Mouse (Mus musculus): ENCODE data around the gene Pde4d. TPM values are rescaled to one million over a fixed set of nuclear protein-coding genes. Genes with fewer than 3 reads are reported as not detected.

Gene Pde4d
- total RNA-seq, 2 experiments from 2014 or later = 72.4 to 79.0 TPM

DNA sequence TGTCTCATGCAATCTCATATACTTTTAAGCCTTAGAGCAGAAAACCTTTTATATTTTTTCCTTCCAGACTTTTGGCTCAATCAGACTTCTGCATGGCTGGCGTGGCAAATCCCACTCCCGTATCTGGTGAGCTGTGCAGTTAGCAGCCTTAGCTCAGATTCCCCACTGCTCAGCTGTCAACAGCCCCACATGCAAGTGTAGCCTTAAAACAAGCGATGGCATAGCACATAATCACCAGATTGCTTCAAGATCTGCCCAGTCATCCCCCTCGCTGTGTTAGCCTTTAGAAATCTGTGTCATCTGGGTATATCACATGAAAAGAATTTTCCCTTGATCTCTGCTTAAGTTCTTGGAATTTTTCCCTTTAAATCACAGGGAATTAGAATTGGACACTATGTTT lies 686.7 kb downstream of the Pde4d start:
- peak in 1 of 2 experiments; percentile 24 for DNase-seq (ENCODE audit: low spot score in 2 of 2)

DNA sequence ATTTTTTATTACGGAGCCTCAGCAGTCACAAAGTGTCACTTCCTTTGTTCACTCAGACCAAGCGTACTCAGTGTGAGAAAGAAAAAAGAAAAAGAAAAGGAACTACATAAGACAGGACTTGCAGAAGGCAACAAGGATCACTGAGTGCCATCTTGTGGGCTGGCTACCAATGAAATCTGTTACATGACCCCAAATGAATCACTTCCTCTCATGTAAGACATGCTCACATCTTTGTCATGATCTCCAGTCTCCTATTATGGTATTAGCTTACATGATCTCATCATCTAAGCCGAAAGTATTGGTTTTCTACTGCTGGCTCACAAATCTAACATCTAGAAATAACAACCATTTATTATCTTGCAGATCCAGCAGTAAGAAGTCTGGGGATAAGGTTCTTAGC lies 709.0 kb downstream of the Pde4d start:
- no peak for DNase-seq (ENCODE audit: low spot score in 2 of 2)

DNA sequence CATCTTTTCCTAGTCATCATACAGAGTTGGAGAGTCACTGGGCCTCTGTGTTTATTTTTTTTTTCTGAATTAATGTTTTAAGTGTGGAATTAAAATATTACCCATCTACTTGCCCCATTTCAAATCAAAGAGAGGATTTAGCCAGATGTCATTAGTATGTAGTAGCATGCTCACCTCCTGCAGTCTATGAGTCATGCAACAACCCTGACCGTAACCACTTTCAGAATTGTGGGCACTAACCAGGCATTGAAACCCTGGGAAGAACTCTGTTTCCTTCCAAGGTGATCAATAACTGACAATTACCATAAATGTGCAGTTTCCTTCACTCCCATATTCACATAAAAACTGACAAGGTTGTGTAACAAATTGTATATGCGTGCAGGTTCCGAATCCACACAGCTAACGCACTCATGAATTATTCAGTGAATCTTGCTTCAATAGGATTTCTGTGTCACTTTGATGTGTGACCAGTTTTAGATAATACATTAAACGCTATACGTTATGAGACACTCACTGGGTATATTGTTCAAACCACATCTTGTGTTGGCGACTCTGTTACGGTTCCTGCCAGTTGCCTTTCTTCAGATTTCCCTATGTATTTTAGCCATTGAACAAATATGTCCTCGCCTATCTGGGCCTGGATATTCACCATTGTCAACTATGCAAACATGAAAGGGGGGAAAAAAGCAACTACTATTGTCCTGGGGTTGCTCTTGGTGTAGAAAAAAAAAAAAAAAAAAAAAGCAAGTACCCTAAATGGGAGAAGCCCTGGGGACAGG lies 719.0 kb downstream of the Pde4d start:
- DNase-seq (ENCODE audit: low spot score in 2 of 2) = no peak

DNA sequence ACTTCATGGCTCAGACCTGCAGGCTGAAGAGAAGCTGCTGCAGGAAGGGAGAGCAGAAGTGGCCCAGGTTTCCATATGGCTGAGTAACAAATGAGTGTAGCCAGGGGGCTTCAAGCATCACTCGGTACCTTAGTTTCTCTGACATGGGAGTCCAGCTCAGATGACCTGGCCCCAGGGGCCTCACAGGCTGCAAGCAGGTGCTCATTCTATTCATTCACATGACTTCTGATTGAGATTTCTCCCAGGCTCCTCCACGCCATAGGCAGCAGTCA lies 719.5 kb downstream of the Pde4d start:
- DNase-seq (ENCODE audit: low spot score in 2 of 2) = no peak

DNA sequence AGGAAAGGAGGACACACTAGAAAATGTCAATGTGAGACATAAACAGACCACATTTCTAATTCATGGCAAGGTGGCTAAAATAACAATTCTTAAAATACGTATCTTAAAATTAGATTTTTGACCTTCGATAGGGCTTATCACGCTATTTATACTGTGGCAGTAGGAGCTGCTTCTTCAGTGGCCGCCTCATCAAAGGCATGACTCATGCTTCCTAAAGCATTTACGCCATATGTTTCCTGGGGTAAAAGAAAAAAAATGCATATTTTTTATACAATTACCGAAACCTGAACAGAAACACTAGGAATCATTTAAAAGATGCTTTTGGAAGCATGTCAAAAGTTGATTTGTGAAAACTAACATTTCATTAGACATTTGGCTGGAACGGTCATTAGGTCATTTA lies 721.9 kb downstream of the Pde4d start:
- no peak for DNase-seq (ENCODE audit: low spot score in 2 of 2)

DNA sequence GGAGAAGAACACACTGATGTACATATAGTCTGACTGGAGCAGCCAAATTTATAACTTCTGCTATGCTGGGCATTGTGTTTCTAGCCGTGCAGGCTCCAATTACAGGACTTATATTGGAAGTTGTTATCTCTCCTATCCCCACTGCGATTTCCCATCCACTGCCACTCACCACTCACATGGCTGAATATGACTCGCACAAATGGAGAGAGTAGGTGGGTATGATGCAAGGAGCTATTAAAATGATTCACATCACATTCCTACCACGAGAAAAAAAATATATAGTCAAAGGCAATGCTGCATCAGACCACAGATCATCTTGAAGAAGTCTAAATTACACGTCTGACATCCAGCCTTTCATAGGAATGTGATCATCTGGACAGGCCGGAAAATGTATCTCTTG lies 725.5 kb downstream of the Pde4d start:
- no peak for DNase-seq (ENCODE audit: low spot score in 2 of 2)

DNA sequence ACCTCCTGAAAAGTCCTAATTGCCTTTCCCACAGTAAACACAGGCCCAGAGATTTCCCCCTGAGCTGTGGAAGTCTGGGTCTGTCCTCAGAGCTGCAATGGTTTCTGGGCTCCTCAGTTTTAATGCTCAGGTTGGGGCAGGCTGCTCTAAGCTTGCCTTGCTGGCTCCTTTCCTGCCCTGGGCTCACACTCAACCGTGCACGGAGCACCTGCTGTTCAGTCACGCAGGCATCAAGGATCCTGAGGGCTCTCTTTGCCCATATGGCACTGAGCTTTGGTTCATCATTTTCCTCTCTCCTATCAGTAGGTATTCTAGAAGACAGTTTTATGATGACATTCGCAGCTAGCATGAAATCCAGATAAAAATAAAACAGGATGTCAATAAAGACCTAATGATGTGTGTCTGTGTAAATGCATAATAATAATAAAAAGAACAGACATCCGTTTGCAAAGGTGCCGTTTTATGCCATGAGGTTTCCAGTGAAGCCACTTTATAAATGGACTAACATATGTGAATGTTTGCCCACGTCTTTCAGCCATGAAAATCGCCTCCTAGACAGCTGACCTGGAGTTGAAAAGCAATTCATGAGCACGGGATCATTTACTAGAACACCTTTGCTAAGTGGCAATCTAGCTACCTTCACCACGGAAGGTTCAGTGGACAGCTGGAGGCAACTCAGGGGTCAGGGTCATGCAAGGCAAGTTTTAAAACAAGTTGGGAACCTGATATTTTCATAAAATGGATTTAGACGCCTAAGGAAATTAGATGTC lies 726.3 kb downstream of the Pde4d start:
- DNase-seq (ENCODE audit: low spot score in 2 of 2) = no peak

DNA sequence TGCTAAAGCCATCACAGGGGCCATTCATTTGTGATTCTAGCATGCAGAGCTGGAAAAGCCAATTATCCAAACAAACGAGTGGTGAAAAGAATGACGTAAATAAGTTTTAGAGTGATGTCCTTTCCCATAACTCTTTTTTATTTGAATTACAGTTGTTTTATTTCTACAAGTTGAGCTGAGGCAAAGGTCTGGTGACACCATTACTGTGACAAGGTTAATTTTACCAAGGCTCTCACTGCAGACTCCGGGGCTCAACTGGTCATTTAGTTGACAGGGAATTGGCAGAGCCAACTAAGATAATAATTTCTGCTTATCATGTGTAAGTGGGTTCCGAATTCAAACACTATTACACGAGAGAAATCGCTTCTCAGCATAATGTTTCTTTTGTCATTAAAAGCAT lies 731.6 kb downstream of the Pde4d start:
- DNase-seq (ENCODE audit: low spot score in 2 of 2) = no peak

DNA sequence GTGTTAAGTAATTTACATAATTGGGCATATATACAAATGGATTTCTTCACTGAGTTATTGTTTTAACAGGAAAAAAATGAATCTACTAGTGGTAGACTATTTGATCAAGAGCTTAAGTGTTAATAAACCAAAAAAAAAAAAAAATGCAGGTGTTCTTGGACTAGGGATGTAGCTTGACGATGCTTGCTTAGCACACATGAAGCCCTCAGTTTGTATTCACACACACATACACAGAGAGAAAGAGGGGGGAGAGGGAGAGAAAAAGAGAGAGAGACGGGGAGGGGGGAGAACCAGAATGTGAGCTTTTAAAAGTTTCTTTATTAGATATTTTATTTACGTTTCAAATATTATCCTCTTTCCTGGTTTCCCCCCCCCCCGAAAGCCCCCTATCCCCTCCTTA lies 740.9 kb downstream of the Pde4d start:
- DNase-seq (ENCODE audit: low spot score in 2 of 2) = no peak

DNA sequence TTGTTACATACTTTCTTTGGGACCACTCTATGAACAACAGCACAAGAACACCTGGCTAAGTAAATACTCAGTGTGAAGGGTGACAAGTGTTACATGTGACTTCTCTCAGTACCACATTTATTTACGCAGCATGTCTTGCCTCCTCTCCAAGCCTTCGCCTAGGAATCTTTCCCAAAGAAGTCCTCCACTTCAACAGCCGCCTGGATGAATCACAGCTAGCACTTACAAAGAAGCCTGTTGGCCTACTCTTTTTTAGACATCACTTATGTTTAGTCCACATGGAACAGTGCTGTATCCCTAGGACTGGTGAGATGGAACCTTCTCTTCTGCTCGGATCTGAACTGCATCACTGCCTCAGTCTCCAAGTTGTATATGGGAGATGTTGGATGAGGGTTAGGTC lies 741.4 kb downstream of the Pde4d start:
- DNase-seq (ENCODE audit: low spot score in 2 of 2) = no peak

DNA sequence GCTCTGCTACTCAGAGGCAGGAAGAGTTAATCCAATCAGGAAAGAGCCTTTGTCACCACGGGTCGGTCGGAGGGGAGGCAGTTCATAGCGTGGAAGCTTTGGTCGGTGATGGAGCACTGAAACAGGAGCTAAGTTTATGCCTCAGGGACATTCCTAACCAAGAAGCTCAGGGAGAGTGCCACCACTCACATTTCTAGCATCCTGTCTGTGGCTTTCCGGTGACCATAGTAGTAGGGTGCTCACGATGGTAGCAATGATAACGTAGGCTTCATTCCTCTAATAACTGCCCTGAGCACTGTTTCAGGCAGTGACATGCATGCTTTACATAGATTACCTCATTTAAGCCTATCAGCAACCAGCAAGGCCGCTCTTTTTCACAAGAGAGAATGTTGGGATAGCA lies 755.8 kb downstream of the Pde4d start:
- DNase-seq (ENCODE audit: low spot score in 2 of 2) = no peak

DNA sequence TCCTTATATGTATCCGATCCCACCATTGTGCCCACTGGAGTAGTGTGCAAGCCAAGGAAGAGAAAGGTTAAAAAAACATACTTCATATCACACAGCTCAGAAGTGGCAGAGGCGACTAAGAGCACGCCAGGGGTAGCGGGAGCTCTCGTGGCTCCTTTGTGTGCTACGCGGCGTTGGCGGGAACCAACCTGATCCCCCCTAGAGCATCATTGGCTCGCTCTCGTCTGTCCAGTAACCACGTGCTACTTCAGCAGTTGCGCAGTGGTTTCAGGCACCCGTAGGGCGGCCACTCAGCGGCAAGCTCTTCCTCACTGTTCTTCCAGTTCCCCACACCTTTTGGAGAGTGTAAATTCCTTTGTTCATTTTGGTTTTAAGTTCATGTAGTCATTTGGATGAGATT lies 758.9 kb downstream of the Pde4d start:
- DNase-seq (ENCODE audit: low spot score in 2 of 2) = no peak

DNA sequence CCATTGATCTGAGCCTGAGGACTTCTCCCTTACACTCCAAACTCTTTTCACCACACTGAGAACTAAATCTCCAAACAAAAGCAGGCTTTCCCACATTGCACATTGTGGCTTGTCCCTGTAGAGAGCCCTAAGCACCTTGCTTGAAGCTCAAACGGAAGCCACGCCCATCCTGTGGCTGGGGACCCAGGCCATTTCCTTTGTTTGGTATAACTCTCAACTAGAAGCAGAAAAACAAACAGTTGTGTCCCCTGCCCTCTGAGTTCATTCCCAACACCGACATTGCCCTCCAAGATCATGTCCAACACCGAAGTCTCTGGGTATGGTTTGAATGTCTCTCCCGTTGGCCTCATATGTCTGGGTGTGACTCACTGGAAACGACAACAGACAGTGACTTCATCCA lies 759.7 kb downstream of the Pde4d start:
- no peak for DNase-seq (ENCODE audit: low spot score in 2 of 2)

DNA sequence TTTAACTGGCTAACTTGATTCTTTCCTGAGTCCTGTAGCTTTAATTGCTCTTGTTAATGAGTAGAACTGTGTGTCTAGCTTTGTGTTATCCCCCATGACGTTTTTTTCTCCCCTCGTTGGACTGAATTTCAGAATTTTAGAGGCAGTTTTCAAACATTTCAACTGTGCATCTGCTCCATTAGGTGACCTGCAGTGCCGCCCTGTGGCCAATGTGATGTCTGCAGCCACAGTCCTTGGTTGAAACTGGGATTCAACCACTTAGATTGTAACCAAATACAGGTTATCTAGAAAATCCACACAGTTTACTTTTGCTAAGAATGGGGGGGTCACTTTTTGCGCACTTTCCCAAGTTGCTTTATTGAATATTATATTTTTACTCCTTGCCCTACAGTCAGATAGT lies 760.7 kb downstream of the Pde4d start:
- DNase-seq (ENCODE audit: low spot score in 2 of 2) = peak; percentile 83 to 87

DNA sequence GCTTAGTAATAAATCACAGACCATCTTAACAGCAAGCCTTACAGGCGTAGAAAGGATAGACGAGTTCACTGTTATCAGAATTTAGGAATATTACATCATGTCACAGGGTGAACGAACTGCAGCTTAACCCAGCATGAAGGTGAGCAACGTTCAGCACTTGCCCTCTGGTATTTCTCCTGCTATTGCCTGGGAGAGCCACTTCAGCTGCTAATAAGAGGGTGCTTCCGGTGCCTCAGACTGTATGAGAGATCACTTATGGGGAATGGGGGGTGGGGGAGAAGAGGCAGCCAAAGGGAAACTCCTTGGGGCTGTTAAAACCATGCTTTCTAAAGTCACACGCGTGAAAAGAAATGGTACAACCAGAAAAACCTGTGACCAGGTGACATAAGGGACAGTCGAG lies 761.7 kb downstream of the Pde4d start:
- DNase-seq (ENCODE audit: low spot score in 2 of 2) = no peak

DNA sequence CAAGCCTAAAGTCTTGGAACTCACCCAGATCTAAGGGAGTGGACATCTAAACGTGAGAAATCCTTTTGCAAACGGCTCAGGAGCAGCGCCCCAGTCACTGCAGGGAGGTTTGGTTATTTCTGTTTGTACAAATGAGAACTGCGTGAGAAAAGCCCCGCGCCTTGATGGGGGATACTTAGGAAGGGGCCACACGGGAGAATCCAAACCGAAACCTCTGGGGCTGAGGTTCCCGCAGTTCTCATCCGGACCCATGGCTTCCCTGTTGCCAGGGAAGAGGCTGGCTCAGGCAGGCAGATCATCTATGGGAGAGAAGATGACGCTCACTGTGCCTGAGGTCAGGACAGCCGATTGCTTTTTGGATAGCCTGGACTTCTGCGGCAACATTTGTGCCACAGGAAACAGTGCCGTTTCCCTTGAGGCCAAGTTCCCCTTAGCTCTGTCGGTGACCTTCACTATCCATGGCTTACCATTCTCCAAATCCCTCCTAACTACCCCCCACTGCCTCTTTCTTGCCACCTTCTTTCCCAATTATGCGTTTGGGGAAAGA lies 762.3 kb downstream of the Pde4d start:
- no peak for DNase-seq (ENCODE audit: low spot score in 2 of 2)

DNA sequence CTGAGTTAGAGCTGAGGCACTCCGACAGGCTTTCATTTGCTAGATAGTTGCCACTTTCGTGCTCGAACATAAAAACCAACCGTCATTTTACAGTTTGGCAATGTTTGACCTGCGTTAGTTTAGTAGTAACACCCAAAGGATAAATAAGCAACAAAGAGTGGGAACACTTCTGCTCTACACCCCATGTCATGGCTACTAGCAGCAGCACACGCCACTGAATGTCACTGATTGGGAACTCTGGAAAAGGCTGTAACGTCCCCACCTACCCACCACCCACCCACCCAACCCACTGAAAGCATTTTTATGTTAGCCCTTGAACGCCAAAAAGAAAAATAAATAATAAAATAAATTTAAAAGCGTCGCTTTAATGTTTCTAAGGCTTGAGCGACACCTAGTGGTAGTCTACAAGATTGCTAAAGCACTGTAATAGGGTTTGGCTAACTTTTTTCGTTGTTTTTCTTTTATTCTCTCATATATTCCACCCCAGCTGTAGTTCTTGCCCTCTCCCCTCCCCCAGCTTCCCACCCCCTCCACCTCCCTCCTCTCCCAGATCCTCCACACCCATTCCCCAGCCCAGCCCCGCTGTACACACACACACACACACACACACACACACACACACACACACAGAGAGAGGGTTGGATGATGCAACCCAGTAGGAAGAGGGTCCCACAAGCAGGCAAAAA lies 763.2 kb downstream of the Pde4d start:
- DNase-seq (ENCODE audit: low spot score in 2 of 2) = peak in 1 of 2 experiments; percentile 55

DNA sequence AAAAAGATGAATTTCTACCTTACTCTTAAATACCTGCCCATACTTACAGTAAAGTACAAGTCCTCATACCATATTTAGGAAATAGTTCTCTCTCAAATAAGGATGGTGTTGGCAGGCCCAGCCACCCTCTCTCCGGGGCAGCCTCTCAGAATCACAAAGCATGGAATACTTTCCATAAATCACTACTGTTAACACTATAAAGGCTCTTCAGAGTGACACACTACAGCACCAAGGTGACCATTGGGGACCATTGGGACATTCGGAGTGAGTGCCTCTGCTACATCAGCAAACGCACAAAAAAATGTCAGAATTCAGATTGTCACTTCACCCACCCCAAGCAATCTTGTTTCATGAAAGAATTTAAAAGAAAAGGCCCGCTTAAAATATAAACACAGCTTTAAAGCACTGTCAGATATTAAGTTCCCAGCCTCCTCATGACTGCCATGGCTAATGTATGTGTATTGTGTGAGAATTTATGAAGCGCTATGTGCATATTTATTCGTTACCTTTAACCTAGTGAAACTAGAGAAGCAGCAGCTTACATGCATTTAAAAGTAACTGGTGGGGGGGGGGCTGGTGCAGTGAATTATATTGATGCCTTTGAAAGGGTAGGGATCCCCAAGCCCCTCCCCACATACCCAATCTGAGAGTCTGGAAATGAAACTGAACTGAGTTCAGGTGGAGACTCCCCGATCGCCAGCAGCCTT lies 769.4 kb downstream of the Pde4d start:
- no peak for DNase-seq (ENCODE audit: low spot score in 2 of 2)

DNA sequence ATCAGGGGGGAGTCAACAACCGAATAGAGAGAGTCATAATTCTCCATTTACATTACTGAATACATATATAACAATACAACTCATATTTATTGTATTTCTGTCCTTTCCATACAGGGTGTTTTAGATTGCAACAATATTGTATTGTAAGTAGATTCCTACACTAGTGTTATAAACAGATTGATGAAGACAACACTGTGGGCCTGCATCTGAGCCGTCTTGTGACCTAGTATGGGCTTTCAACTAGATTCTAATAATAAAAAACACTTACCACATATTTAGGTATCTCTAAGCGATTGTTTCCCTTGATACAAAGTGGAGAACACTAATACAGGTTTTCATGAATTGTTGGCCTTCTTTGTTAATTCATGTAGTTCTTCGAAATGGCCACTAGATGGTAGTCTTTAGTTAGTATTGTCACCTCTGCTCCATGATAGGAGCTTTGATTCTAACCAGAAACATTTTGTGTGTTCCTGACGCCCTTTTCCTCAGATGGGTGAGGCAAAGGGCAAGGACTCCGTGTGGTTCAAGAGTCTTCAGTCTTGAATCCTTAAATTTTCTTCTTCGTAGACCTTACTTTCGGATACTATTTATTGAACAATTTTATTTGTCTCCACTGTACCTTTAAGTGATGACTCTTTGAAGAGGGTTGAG lies 779.3 kb downstream of the Pde4d start:
- DNase-seq (ENCODE audit: low spot score in 2 of 2) = peak; percentile 13 to 77

DNA sequence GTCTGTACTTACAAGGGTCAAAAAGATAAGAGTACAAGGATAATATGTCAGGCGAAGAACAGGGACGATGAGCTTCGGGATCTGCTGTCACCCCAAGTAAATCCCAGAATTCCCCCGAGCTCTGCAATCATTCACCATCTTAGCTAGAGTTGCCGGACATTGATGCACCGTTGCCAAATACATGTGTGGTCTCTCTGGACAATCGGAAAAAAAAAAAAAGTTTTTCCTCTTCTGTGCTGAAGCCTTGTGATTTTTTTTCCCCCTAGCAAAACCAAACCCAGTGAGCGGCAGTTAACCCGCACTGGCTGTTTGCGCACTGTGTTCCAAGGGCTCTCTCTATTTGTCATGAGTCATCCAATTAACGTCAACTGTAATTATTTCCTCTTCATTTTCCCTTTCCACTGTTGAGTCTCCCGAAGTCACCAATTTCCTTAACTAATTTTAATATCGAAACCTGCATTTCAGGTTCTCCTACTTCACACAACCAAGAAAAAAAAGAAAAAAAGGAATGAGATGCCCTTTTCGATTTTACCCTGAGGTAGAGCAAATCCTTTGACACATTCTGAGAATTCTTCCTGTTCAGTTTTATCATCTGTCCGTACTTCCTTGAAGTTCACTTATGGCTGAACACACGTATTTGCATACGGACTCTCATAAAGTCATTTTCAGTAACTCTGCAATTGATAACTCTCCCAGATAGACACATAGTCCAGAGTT lies 780.0 kb downstream of the Pde4d start:
- no peak for DNase-seq (ENCODE audit: low spot score in 2 of 2)
